ENCODE assay signal across 15 mouse cellular contexts in genomic region chr3:33727915-33728314, GRCm38 (mm10).
"Had no signal": no experiment of that assay in that cellular context is flagged by ENCODE, and none has a peak within 500 bp of the region (broad histone marks: within the 10 kb centered on the region; RNA-seq: fewer than 3 reads in every experiment).

No protein-coding gene starts in this region.

- DNase-seq: retina, postnatal 1 day; right cerebral cortex, adult 18-20 months; right cerebral cortex, postnatal 14 days; right cerebral cortex, postnatal 25 days; right cerebral cortex, postnatal 4 days; spleen, adult 18-20 months; thymus, adult 18-20 months; thymus, adult 2 months; thymus, postnatal 14 days; thymus, postnatal 25 days; thymus, postnatal 36 days; thymus, postnatal 4 days had no signal

- H3K4me1 ChIP-seq: neural tube, embryonic 15.5 days; stomach, embryonic 15.5 days had no signal

- H3K27ac ChIP-seq: neural tube, embryonic 15.5 days; stomach, embryonic 15.5 days; stomach, postnatal 0 days had no signal

- H3K4me3 ChIP-seq: neural tube, embryonic 15.5 days; stomach, embryonic 15.5 days had no signal
